Mouse (Mus musculus) naive thymus-derived CD4-positive, alpha-beta T cell, adult 5 months (primary cell): ENCODE results near the gene Slc17a3. TPM values are rescaled to one million over a fixed set of nuclear protein-coding genes. Genes with fewer than 3 reads are reported as not detected.

Experiments
- polyA plus RNA-seq: library from polyadenylated mRNA; unstranded; fragments of 100-300 nt; shearing (Covaris generic); gene quantifications from one replicate; pipeline ENCODE4 v1.2.1, GENCODE M21; 2017

Slc17a3 gene
- not detected for polyA plus RNA-seq

GRCm38 (mm10) chr13:23839308-23839707, at the start of gene Slc17a3:
Gene Slc17a3 (plus strand): TSS chr13:23839434.

GRCm38 (mm10) chr13:23806422-23807052, 32.7 kb upstream of the Slc17a3 start, which contains the start of gene Slc17a2:
Gene Slc17a2 (plus strand): TSS chr13:23806993.

GRCm38 (mm10) chr13:23867405-23867804, 28.2 kb downstream of the Slc17a3 start, which contains the start of gene Slc17a1:
Gene Slc17a1 (plus strand): TSS chr13:23867750.

Other genes starting within 250 kb of the Slc17a3 start
- 1.4 TPM for gene Hist1h2be, start 218.3 kb upstream of the Slc17a3 start, polyA plus RNA-seq
- gene Hist1h1e, start 216.9 kb upstream of the Slc17a3 start, polyA plus RNA-seq, result 7.9 TPM
- gene Hist1h2ac, start 155.5 kb upstream of the Slc17a3 start, polyA plus RNA-seq, result 2.4 TPM
- 9.8 TPM for gene Hist1h2bc, start 155.2 kb upstream of the Slc17a3 start, polyA plus RNA-seq
- not detected for gene Hist1h1t, start 143.6 kb upstream of the Slc17a3 start, polyA plus RNA-seq
- 9.2 TPM for gene Hist1h4c, start 141.0 kb upstream of the Slc17a3 start, polyA plus RNA-seq
- not detected for gene Hfe, start 128.6 kb upstream of the Slc17a3 start, polyA plus RNA-seq
- gene Hist1h1c, start 100.6 kb upstream of the Slc17a3 start, polyA plus RNA-seq, result 41.7 TPM
- gene Hist1h3c, start 93.8 kb upstream of the Slc17a3 start, polyA plus RNA-seq, result not detected
- gene Hist1h2bb, start 92.7 kb upstream of the Slc17a3 start, polyA plus RNA-seq, result not detected
- 1.9 TPM for gene Hist1h2ab, start 88.3 kb upstream of the Slc17a3 start, polyA plus RNA-seq
- gene Hist1h3b, start 87.2 kb upstream of the Slc17a3 start, polyA plus RNA-seq, result not detected
- gene Hist1h4b, start 82.4 kb upstream of the Slc17a3 start, polyA plus RNA-seq, result 7.2 TPM
- 1.1 TPM for gene Hist1h4a, start 78.2 kb upstream of the Slc17a3 start, polyA plus RNA-seq
- gene Hist1h3a, start 77.0 kb upstream of the Slc17a3 start, polyA plus RNA-seq, result 5.4 TPM
- gene Hist1h1a, start 75.8 kb upstream of the Slc17a3 start, polyA plus RNA-seq, result not detected
- gene Trim38, start 69.5 kb upstream of the Slc17a3 start, polyA plus RNA-seq, result not detected
- not detected for gene Slc17a2, start 32.4 kb upstream of the Slc17a3 start, polyA plus RNA-seq
- gene Slc17a1, start 28.3 kb downstream of the Slc17a3 start, polyA plus RNA-seq, result not detected
- not detected for gene Slc17a4, start 75.6 kb downstream of the Slc17a3 start, polyA plus RNA-seq
- gene Hist1h2ba, start 94.7 kb downstream of the Slc17a3 start, polyA plus RNA-seq, result not detected
- not detected for gene Hist1h2aa, start 95.0 kb downstream of the Slc17a3 start, polyA plus RNA-seq
- not detected for gene Scgn, start 151.8 kb downstream of the Slc17a3 start, polyA plus RNA-seq